Mouse (Mus musculus): ENCODE measurements around the gene Vstm2l.

DNA sequence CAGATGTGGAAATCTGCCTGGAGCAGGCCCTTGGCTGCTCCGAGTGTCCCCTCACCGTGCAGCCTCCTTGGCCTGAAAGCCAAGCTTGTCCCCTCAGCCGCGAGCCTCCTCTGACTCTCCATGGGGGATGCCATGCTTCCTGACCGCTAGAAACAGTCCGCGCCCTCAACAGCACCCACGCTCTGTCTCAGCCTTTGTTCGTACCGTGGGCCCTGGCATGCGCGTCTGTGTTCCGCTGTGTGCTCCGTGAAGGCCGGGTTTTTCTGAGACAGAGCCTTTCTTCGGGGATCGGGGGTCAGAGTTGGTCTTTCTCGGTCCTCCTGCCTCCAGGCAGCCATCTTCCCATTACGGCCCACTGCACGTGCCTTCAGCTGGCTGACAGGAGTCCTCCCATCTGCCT, 12.9 kb downstream of the Vstm2l start:
- no peak for TF ChIP-seq CTCF (IDR thresholded peaks at IDR 0.05; ENCODE audit: low read depth, low read length)
- no peak for TF ChIP-seq GATA1 (IDR thresholded peaks at IDR 0.05; ENCODE audit: borderline replicate concordance, low read length)
- no peak for TF ChIP-seq TAL1 (conservative IDR thresholded peaks at IDR 0.05; ENCODE audit: low read depth, low read length)
- no peak for TF ChIP-seq GATA2 (IDR thresholded peaks at IDR 0.05; ENCODE audit: borderline replicate concordance, low read depth, low read length)
- no peak for TF ChIP-seq POLR2AphosphoS5 (IDR thresholded peaks at IDR 0.05; ENCODE audit: insufficient replicate concordance, low read depth, low read length)
